Mouse (Mus musculus) lung, postnatal 0 days (tissue): ENCODE measurements around the gene Comtd1.

Source experiments
- CTCF ChIP-seq: IDR thresholded peaks from 2 replicates; pipeline ENCODE4 v1.5.1; 2016; ENCODE audit warnings: antibody characterized with exemption, mild to moderate bottlenecking
- EP300 ChIP-seq: IDR thresholded peaks from 2 replicates; pipeline ENCODE4 v1.6.1; 2016; ENCODE audit warnings: antibody characterized with exemption, mild to moderate bottlenecking, control low read depth

GRCm38 (mm10) chr14:21856886-21857285, 8.1 kb upstream of the Comtd1 start:
- TF ChIP-seq CTCF, result no peak
- TF ChIP-seq EP300, result no peak
